Mouse (Mus musculus): ENCODE data around the gene Ubqln1.

DNA sequence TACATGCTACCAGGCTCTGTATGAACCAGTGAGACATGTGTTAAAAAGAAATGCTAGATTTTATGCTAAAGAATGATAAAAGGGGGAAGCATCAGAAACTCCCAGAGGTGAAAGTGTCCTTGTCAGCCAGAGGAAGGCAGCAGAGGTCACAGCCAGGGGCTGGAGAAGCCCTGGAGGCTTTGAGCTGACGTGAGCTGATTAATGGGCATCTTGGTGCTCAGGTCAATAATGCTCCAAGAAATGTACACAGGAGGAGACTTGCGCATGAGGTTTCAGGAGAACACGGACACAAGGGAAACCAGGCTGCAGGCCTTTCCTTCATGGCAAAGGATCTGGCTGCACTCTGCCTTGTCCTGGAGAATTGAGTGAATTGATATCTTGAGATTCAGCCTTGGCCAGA, 27.7 kb downstream of the Ubqln1 start:
- no peak for TF ChIP-seq POLR2A (IDR thresholded peaks at IDR 0.05; ENCODE audit: control insufficient read depth, extremely low read depth, insufficient read depth, low read length, poor library complexity)
- TF ChIP-seq CTCF (IDR thresholded peaks at IDR 0.05; ENCODE audit: borderline replicate concordance, control insufficient read depth, extremely low read depth, insufficient read depth, low read length, poor library complexity), result no peak
